Mouse (Mus musculus) embryonic fibroblast, embryonic 13.5 days (primary cell): ENCODE measurements around the gene Crtc3. TPM values are rescaled to one million over a fixed set of nuclear protein-coding genes. Genes with fewer than 3 reads are reported as not detected.

Experiments used
- H3K27ac ChIP-seq: 2 replicates; pipeline ENCODE4 v1.5.1; 2012; ENCODE audit warnings: low read length, control low read depth, inconsistent platforms; ENCODE audit not compliant: insufficient read depth
- H3K4me1 ChIP-seq: 2 replicates; pipeline ENCODE4 v1.6.1; 2011; ENCODE audit warnings: low read length; ENCODE audit not compliant: control insufficient read depth, insufficient read depth
- H3K4me3 ChIP-seq: 2 replicates; pipeline ENCODE4 v1.5.1; 2011; ENCODE audit warnings: mild to moderate bottlenecking, control low read depth, low read length; ENCODE audit not compliant: insufficient read depth
- CTCF ChIP-seq: IDR thresholded peaks from 2 replicates; pipeline ENCODE4 v1.5.1; 2011; ENCODE audit warnings: mild to moderate bottlenecking, control low read depth, low read length, moderate library complexity, borderline replicate concordance; ENCODE audit not compliant: insufficient read depth
- POLR2A ChIP-seq: IDR thresholded peaks from 2 replicates; pipeline ENCODE4 v1.6.1; 2011; ENCODE audit warnings: low read depth, mild to moderate bottlenecking, control low read depth, low read length, moderate library complexity
- polyA plus RNA-seq: library from polyadenylated mRNA; stranded (reverse); fragments of >200 nt; gene quantifications from 2 replicates; pipeline ENCODE4 v1.2.4, GENCODE M21; 2011; ENCODE audit warnings: low read depth; ENCODE audit not compliant: missing spikeins, insufficient read length

The Crtc3 gene
- polyA plus RNA-seq, 1 experiment: 27.7 TPM

DNA sequence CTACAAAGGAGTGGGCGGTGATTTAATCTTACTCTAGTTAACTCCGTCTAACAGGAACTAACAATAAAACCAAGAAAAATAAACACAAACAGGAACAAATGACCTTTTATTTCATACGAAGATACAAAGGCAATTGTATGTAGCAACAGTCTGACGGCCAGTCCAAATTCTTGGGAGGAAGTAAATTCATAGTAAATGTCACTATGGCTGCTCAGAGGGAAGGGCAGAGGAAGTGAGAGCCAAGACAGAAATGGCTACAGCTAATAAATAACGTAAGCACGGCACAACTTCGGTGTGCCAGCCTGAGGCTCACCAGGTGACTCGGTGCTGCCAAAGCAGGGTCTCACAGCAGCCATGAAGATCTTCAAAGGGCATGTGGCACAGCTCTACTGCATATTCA lies 22.8 kb upstream of the Crtc3 start:
- TF ChIP-seq CTCF (no peak), POLR2A (no peak)
- Histone ChIP-seq H3K27ac (no peak overlapping the region), H3K4me3 (no peak overlapping the region), H3K4me1 (peaks cover 7% of the 10 kb centered on the region; the same call in 1 of the 2 replicates)

DNA sequence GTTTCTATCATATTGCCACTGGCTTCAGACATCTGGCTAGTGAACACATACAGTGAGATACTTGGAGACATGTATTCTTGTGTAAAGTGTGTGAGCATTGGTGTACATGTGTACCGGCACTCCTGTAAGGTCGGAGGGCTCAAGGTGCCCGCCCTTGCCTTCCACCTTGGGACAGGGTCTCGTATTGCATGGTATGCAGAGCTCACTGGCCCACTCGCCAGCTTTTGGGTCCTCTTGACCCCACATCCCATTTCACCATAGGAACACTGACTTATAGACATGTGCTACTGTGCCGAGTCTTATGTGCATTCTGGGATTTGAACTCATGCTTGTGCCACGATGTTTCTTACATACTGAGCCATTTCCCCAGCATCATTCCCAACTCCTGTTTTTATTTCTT lies 21.7 kb upstream of the Crtc3 start:
- Histone ChIP-seq H3K4me3 (no peak overlapping the region), H3K27ac (no peak overlapping the region), H3K4me1 (peaks cover 4% of the 10 kb centered on the region; the same call in 1 of the 2 replicates)
- TF ChIP-seq CTCF (no peak), POLR2A (no peak)

DNA sequence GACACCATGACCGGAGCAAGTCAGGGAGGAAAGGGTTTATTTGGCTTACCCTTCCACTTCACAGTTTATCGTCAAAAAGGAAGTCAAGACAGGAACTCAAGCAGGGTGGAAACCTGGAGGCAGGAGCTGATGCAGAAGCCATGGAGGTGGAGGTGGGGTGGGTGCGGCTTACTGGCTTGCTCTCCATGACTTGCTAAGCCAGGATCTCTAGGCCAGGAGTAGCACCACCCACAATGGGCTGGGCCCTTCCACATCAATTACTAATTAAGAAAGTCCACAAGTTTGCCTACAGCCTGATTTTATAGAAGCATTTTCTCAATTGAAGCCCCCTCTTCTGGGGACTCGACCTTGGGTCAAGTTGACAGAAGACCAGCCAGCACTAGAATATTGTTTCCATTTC lies 15.4 kb upstream of the Crtc3 start:
- H3K27ac ChIP-seq: no peak overlapping the region
- H3K4me3 ChIP-seq: no peak overlapping the region
- TF ChIP-seq POLR2A: no peak
- no peak for TF ChIP-seq CTCF
- H3K4me1 ChIP-seq: no peaks in the 10 kb centered on the region

DNA sequence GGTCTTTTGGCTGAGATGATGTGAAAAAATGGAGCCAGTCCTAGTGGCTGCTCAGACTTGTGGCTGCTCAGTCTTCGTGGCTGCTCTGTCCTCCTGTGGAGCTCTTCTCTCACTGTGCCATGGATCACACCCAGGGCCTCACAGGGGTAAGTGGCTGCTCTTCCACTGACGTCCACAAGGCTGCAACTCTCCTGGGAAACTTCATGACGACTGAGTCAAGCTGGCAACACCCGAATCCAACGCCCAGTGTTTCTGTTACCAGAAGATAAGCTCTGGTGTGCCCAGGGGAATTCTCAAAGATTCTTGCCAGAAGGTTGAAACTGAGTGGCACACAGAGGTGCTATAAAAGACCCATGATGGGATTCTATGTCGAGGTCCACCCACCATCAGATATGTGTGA lies 13.8 kb upstream of the Crtc3 start:
- Histone ChIP-seq H3K4me1 (no peaks in the 10 kb centered on the region), H3K4me3 (no peak overlapping the region)

DNA sequence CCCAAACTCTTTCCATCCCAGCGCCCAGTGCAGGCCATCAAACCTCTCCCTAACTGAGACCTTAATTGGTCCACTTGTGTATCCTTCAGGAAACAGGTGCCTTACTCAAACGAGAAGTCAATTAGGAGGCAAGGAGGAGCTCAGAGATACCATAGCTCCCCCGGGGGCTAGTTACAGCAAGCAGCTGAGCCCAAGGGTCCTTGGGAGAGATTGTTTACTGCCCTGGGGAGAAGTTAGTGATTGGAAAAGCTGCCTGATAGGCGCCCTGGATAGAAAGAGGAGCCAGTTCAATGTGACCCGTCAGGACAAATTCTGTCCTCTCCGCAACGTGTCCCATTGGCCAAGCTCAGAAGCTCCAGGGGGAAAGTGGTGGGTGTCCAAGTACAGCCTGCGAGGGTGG lies 11.0 kb upstream of the Crtc3 start:
- H3K4me3 ChIP-seq: no peak overlapping the region
- TF ChIP-seq CTCF (no peak), POLR2A (no peak)
- H3K4me1 ChIP-seq: no peaks in the 10 kb centered on the region
- no peak overlapping the region for H3K27ac ChIP-seq

More for the DNA sequence above, 13.8 kb upstream of the Crtc3 start:
- TF ChIP-seq POLR2A: no peak
- H3K27ac ChIP-seq: no peak overlapping the region

DNA sequence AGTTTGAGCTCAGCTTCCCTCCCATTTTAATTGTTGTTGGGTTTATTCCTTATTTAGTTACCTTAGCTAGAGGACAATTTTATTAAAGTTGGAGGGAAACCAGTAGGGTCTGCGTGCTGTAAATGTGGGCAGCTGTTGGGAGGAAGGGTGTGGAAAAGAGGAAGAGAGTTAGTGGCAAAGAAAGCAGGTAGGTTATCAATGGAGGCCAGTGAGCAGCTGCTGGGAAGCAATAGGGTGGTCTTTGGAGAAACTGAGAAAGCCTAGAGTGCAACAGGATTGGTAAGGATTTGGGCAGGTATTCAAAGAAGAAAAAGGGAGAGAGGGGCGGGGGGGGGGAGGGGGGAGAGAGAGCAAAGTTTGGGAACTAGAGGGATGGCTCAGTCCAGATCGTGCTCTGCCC lies 10.3 kb upstream of the Crtc3 start:
- no peak overlapping the region for H3K4me3 ChIP-seq
- no peak overlapping the region for H3K27ac ChIP-seq
- TF ChIP-seq CTCF (no peak), POLR2A (no peak)
- no peaks in the 10 kb centered on the region for H3K4me1 ChIP-seq

DNA sequence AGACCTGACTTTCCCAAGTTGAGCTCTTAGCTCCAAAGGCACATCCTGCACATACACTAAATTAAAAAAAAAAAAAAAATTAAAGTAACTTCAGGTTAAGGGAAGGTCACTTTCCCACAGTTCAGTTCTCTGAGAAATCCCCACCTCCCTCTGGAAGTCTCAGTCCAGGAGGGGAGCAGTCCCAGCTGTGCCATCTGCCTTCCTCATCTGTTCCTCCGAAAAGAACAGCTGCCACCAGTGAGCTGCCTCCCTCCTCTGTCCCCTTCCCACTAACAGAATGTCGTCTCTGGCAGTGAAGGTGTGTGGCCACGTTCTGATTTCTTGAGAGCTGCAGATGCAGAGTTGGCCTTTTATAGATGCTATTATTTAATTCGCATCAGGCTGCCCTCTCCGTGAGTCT lies 9.2 kb upstream of the Crtc3 start:
- TF ChIP-seq CTCF (no peak), POLR2A (no peak)
- Histone ChIP-seq H3K27ac (no peak overlapping the region), H3K4me1 (no peaks in the 10 kb centered on the region), H3K4me3 (no peak overlapping the region)

DNA sequence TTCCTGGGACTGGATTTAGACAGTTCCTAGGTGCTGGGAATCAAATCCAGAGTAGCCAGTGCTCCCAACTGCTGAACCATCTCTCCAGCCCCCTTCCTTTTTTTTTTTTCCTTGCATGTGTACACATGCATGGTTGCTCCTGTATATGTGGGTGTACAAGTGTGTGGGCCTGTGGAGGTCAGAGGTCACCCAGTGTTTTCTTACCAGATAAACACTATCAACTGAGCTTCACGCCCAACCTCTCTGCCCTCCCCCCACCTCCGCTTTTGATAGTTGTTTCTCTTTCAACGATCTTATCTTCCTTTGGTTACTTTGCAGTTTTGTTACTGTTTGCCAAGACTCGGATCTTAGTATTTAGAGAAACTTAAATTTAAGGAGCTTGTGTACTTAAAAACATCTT lies 8.2 kb upstream of the Crtc3 start:
- no peak for TF ChIP-seq CTCF
- TF ChIP-seq POLR2A: no peak
- Histone ChIP-seq H3K27ac (no peak overlapping the region), H3K4me3 (no peak overlapping the region), H3K4me1 (no peaks in the 10 kb centered on the region)

DNA sequence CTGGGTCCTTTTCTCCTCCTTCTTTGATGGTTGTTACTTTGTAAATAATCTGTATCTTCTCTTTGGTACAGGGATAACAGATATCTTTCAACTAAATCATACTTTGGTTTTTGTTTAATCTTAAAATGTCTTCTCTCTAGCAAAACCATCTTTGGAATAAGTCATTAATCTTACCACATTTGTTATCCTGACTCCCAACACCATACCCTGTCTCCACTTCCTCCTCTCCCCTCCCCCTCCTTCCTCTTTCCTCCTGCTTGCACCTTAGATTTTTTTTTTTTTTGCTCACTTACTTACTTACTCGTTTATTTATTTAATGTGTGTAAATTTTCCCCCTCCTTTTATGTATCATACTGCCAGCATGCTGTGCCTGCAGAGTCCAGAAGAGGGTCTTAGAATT lies 7.7 kb upstream of the Crtc3 start:
- no peak for TF ChIP-seq POLR2A
- no peak for TF ChIP-seq CTCF
- Histone ChIP-seq H3K27ac (no peak overlapping the region), H3K4me1 (no peaks in the 10 kb centered on the region), H3K4me3 (no peak overlapping the region)

DNA sequence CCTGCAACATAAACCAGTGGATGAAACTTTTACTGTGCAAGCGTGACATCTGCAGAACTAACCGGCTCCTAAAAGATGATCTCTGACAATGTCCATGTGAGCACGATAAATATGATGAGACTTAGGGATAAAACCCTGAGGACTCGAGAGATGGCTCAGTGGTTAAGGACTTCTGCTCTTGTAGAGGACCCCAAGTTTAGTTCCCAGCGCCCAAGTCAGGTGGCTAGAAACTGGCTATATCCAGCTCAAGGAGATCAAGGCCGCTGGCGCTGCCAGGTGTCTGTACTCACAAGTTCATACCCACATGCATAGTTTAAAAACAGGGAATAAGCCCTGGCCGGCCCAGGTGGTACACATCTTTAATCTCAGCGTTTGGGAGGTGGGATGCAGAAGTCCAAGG lies 3.8 kb upstream of the Crtc3 start:
- H3K4me1 ChIP-seq: peaks cover 3% of the 10 kb centered on the region; the same call in 1 of the 2 replicates
- TF ChIP-seq CTCF: no peak
- H3K27ac ChIP-seq: no peak overlapping the region
- no peak overlapping the region for H3K4me3 ChIP-seq

DNA sequence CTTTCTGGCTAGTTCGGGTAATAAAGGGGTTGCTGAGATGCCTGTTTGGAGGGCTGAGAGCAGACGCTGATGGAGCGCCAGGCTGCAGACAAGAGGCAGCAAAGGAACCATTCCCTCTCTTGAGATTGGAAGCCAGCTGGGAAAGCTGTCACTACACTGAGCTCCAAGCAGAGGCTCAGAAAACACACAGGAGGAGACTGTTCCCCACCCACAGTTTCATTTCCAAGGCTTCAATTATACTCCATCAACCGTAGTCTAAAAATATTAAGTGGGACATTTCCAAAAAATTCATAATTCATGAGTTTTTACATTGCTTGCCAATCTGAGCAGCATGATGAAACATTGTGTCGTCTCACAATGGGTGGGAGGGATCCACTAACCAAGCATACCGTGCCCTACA lies 2.5 kb upstream of the Crtc3 start:
- TF ChIP-seq POLR2A: no peak
- no peak for TF ChIP-seq CTCF
- no peak overlapping the region for H3K27ac ChIP-seq
- peaks cover 5% of the 10 kb centered on the region; the same call in 1 of the 2 replicates for H3K4me1 ChIP-seq
- no peak overlapping the region for H3K4me3 ChIP-seq

DNA sequence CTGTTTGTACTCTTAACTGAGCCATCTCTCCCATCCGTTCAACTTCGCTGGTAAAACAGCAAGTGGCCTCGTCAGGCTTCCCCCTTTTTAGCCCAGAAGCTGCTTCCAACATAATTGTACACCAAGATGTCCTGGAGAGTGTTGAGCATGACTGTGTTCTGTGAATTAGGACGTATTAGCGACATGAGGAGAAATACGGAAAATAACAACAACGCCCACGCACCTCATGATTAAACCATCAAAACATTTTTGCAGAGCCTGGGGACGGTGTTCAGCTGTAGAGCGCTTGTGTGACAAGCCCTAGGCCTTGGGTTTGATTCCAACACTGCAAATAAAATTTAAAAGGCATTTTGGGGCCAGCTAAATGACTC lies 529 bp upstream of the Crtc3 start:
- Histone ChIP-seq H3K4me1 (peaks cover 5% of the 10 kb centered on the region; the same call in 1 of the 2 replicates), H3K4me3 (peak overlapping the region; percentile 26), H3K27ac (peak overlapping the region; percentile 89)
- TF ChIP-seq POLR2A (no peak), CTCF (no peak)
